ENCODE assay signal across 25 mouse cellular contexts in genomic region chr16:30739651-30740050, GRCm38 (mm10).
"Had no signal": no experiment of that assay in that cellular context is flagged by ENCODE, and none has a peak within 500 bp of the region (broad histone marks: within the 10 kb centered on the region; RNA-seq: fewer than 3 reads in every experiment).

No protein-coding gene starts in this region.

- DNase-seq: gastrocnemius, postnatal 14 days; heart, adult 2 months; heart, postnatal 14 days; heart, postnatal 36 days; kidney, adult 11 months; kidney, adult 2 months; kidney, adult 9 months; kidney, postnatal 14 days; kidney, postnatal 36 days; layer of hippocampus, adult 9-11 months; layer of hippocampus, postnatal 36 days; left cerebral cortex, postnatal 4 days had no signal

- H3K27ac ChIP-seq: hindbrain, embryonic 13.5 days; hindbrain, embryonic 15.5 days; hindbrain, postnatal 0 days; kidney, embryonic 15.5 days; kidney, postnatal 0 days; limb, embryonic 13.5 days; limb, embryonic 15.5 days; liver, embryonic 12.5 days; liver, embryonic 14.5 days had no signal

- H3K9me3 ChIP-seq: heart, embryonic 13.5 days; heart, embryonic 15.5 days; hindbrain, embryonic 13.5 days; hindbrain, embryonic 15.5 days; kidney, embryonic 15.5 days; limb, embryonic 13.5 days; limb, embryonic 15.5 days; liver, embryonic 12.5 days had no signal

- H3K4me3 ChIP-seq: heart, adult 2 months; heart, embryonic 13.5 days; heart, embryonic 15.5 days; hindbrain, embryonic 13.5 days; hindbrain, embryonic 15.5 days; kidney, embryonic 15.5 days; limb, embryonic 13.5 days; limb, embryonic 15.5 days; liver, embryonic 12.5 days had no signal

- H3K4me2 ChIP-seq: heart, embryonic 11.5 days; heart, embryonic 13.5 days; heart, embryonic 15.5 days; hindbrain, embryonic 13.5 days; hindbrain, embryonic 15.5 days; kidney, embryonic 15.5 days; limb, embryonic 13.5 days; limb, embryonic 15.5 days; liver, embryonic 12.5 days had no signal

- ATAC-seq: hindbrain, postnatal 0 days; intestine, embryonic 16.5 days; liver, embryonic 12.5 days had no signal

- H3K36me3 ChIP-seq: heart, embryonic 13.5 days; heart, embryonic 15.5 days; hindbrain, embryonic 13.5 days; hindbrain, embryonic 15.5 days; kidney, embryonic 15.5 days; limb, embryonic 13.5 days; limb, embryonic 15.5 days; liver, embryonic 12.5 days had no signal

- H3K9ac ChIP-seq: heart, embryonic 13.5 days; heart, embryonic 15.5 days; hindbrain, embryonic 13.5 days; hindbrain, embryonic 15.5 days; kidney, embryonic 15.5 days; limb, embryonic 13.5 days; limb, embryonic 15.5 days; liver, embryonic 12.5 days; liver, embryonic 14.5 days had no signal

- H3K27me3 ChIP-seq: heart, embryonic 13.5 days; heart, embryonic 15.5 days; hindbrain, embryonic 13.5 days; hindbrain, embryonic 15.5 days; limb, embryonic 13.5 days; limb, embryonic 15.5 days had no signal
